Mouse (Mus musculus) spleen, postnatal 14 days (tissue): ENCODE data around the gene Dab1.

Experiments
- DNase-seq, 2 experiments: peaks; one replicate each; pipeline ENCODE4 v3.0.0; 2021 to 2022; ENCODE audit warnings: low spot score in 2 of 2

Gene Dab1

DNA sequence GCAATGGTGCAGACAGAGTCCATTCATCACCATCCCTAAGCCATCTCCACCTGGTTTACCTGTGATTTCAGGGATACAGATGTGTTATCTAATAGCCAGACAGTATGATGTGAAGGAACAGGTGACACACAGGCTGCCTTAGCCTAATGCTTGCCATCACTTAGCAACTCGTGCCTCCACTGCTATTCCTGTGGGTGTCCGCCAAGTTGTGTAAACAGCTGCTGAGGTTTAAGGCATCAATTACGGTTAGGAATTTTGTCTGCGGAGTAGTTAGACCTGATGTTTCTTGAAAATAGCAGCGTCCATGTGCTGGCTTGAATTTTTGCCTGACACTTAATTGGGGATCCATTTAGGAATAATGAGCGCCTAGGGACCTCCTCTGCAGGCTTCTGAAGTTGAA, 487.1 kb downstream of the Dab1 start:
- no peak for DNase-seq

DNA sequence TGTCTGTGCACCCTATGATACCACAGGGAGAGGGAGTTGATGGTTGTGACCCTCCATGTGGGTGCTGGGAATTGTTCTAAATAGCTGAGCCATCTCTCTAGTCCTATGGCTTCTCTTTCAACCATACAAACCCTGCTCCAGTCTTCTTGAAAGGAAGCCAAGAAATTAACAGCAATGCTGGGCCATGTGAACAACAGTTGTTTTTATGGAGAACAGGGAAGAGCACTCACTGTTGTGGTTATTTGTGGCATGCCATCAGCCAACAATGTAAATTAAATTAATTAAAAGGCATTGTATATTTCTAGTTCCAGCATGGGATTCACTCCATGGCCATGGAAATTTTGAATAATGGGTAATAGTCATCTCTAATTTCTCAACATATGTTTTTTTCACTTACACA, 492.5 kb downstream of the Dab1 start:
- DNase-seq = no peak

DNA sequence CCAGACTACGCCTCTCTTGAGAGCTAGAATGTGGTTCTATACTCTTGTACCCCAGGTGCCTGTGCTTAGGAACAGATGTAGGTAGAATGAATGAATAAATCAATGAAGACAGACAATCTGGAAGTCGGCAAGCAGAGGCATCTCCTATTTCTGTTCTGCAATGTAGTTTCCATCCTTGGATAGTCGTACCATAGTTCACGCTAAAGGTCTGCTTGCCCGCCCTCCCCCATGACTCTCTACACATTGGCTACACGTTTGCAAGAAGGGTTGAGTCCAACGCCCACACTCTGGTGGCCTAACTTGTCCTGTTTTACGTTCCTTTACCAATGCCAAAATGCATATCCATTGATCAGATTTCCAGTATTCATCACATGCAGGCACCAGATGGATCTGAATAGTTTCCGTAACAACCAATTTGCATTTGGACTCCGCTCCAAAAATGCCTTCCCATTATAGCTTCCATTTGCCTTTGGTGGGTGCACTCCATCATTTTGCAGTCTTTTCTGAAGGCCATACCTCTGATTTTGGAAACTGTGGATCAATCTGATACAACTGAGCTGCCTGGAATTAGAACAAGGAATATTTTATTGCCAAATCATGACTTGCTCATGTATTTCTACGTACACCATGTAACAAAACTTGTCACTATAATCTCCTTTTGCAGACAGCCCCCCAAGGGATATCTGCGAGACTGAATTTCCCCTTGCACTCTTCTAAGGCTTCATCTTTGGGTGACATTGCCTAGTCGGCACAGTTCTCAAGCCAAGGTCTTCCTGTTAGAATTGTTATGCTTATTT, 494.2 kb downstream of the Dab1 start:
- no peak for DNase-seq

DNA sequence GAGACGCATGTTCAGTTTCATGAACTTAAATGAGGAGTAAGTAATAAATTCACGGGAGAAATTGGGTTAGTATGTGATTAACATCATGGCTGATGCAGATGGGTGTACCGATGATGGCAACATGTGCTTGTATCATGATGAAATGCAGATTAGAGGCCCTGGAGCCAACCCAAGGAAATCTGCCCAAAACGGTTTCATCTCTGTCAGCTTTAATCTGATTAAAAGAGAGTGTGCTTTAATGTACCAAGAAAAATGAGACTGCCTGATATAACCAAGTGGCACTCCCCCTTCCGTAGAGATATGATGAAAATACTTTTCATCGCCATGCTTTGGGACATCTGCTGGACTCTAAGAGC, 494.8 kb downstream of the Dab1 start:
- no peak for DNase-seq

DNA sequence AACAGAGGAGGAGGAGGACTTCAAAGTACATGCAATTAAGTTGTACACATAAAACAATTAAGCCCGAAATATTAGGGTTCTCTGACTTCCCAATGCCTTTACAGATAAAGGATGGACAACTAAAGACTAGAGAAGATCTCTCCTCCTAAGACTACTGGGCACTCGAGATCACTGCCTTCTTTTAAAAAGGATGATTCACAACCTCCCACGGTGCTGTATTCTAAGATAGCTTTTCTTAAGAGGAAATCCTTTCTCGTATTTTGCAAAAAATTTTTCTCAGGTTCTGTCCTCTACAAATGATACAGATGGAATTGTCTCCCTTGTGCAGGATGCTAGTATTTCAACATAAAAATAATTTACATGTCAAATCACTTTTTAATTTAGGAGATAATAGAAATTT, 500.9 kb downstream of the Dab1 start:
- no peak for DNase-seq

DNA sequence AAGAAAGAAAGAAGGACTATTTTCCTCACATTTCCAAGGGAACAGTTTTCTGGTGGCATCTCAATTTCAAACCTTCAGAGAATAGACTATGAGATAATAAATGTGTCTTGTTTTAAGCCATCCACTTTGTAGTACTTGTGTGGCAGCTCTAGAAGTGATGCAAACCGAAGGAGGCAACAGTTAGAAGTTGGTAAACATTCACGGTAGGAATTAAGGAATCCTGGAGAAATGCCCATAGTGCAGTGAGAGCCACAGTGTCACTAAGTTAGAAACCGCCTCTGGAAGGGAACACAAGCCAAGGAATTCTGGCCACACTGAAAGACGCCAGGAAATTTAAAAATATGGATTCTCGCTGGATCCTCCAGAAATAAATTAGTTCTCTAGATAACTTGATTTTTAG, 502.8 kb downstream of the Dab1 start:
- no peak for DNase-seq

DNA sequence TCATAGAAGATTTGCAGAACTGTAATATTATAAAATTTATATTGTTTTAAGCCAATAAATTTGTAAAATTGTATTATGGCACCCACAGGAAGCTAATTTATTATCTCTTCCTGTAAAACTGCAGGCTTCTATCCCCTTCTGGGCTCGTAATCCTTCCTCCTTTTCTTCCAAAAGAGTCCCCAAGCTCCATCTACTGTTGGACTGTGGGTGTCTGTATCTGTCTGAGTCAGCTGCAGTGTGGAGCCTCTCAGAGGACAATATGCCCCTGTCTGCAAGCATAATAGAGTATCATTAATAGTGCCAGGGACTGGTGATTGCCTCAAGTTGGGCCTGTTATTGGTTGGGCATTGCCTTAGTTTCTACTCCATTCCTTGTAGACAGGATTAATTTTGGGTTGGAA, 503.2 kb downstream of the Dab1 start:
- no peak for DNase-seq

DNA sequence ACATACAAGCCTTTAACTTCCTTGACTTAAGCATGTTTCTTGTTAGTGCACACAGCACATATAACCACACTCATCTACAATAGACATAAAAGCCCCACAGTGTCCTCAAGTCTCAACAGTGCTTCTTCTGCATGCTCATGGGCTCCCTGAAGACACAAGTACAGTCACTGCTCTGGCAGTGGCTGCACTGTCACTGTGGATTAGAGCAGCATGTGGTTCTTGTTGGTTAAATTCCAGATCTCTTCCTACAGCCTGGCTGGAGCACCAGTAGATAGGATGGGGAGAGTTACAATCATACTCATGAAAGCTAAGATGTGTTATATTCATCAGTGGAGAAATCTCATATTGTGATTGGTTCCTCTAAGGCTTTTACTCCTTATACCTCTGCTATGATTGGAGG, 534.5 kb downstream of the Dab1 start:
- DNase-seq = no peak

DNA sequence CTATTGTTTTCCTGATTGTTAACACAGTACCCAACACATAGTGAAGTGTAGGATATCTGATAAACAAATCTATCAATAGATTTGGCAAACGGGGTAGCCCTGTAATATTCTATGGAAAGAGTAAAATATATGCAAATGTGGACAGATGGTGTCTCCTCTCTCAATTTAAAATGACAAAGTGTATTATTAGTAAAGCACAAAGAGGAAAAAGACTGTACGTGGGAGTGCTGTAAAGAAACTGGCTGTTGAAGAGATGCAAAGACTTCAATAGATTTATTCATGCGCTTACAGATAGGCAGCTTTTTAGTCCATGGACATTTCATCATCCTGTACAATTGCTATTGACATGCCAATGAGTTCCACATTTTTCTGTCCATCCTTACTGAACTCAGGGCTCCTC, 558.9 kb downstream of the Dab1 start:
- DNase-seq = no peak

DNA sequence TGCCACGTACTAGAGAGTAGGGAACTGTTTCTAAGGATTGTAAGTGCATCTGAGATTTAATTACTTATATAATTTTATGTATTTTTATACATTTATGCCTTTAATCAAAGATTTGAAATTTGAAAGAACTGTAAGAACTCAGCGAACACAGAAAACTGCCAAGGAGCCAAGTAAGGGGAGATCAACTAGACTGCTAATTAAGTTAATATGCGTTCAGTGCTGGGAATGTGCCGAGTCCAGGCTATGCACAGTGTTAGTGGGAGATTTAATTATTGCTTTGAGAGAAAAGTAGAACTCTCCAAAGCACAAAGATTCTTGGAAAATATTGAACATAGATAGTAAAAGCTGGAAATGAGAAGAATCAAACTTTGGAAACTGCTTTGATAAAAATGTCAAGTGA, 567.2 kb downstream of the Dab1 start:
- DNase-seq = no peak

DNA sequence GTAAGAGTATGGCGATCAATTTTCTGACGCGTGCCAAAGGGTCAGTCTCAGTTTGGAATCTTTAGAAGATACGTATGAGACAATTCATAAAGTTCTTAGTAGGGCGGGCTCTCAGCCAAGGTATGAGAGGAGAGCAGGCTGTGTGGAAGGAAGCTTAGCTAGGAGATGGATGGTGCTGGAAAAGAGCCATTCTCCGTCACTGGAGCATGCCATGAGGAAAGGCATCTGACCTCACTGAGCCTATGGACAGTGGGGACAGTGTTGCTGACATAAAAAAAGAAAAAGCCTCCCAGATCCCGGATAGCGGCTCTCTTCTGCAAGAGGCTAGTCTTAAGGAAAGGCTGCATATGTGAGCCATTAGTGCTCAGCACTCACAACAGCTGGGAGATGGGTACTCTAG, 579.5 kb downstream of the Dab1 start:
- no peak for DNase-seq

DNA sequence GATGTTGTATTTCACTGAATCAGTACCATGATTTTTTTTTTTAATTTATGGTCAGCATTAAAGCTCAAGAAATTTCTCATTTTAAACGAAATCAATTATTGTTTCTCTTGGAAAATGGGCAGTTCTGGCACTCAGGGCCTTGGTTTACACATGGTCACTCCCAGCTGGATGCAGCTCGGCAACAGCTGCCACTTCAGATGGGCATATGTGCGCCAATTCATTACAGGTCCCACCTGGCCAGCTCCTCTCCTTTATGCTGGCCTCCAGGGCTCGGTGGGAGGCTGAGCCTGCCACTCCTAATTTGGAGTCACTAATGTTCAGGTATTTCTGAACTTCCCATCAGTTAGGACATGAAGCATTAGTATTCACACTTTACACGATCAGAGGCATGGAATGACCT, 582.5 kb downstream of the Dab1 start:
- DNase-seq = no peak

DNA sequence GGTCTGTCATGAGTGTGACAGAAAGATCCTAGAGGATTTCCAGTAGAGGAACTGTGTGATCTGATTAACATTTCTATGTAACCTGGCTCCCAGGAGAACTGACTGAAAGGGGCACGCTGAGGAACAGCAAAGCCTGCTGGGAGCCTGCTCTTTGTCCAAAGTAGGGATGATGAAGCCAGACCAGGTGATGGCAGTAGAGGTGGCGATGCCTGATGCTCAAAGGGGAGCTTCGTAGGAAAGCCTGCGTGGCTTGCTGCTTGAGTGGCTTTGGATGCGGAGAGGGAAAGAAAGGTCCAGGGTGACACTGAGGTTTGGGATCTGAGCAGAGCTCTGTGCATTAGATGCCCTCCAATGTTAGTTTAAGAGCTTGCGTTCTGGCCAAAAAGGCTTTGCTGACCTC, 584.9 kb downstream of the Dab1 start:
- DNase-seq = no peak

DNA sequence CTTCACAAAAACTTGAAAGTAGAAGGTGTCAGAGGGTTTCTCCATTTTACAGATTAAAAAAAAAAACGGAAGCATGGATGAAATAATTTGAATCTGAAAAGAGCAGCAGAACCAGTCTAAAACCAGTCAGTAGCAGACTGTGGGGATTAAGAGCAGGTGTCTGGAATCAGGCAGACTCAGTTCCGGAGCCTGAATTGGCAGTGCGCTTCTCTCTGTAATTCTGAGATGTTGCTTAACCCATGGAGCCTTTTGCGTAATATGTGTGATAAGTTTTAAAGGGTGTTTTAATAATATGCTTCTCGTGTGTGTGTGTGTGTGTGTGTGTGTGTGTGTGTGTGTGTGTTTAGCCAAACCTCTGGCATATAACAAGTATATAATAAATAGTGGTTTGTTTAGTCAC, 587.5 kb downstream of the Dab1 start:
- DNase-seq = no peak

DNA sequence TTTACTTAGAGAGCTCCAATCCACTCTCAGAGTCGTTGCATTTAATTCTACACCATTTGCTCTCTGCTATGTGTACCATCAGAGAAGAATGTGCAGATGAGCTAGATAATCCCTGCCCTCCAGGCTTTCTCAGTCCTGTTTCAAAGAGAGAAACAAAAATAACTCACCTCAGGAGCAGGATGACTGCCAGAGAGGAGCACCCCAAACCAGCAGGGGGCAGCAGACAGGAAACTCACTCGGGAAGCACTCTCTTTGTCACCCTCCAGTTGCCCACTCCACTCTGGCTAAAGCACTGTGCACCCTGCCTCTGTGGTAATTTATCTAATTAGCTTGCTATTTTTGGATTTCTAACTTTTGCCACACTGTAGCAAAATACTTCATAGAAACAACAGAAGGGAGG, 589.9 kb downstream of the Dab1 start:
- DNase-seq = no peak

DNA sequence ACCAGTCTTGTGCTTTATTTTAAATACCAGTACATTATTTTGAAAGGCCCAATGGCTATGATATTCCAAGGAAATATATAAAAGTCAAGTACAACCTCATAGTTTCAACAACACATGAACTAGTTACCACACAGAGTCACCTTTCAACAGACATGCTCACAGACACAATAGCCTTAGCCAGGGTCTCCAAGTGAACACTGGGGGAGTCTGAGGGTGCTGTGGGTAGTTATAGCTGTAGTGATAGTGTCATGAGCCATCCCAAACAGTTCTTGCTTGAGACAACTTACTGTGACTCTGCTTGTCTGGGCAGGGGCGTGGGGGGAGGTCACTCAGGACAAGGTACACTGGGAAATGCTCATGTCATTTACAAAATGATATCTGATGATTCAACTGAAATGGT, 591.6 kb downstream of the Dab1 start:
- DNase-seq = no peak

DNA sequence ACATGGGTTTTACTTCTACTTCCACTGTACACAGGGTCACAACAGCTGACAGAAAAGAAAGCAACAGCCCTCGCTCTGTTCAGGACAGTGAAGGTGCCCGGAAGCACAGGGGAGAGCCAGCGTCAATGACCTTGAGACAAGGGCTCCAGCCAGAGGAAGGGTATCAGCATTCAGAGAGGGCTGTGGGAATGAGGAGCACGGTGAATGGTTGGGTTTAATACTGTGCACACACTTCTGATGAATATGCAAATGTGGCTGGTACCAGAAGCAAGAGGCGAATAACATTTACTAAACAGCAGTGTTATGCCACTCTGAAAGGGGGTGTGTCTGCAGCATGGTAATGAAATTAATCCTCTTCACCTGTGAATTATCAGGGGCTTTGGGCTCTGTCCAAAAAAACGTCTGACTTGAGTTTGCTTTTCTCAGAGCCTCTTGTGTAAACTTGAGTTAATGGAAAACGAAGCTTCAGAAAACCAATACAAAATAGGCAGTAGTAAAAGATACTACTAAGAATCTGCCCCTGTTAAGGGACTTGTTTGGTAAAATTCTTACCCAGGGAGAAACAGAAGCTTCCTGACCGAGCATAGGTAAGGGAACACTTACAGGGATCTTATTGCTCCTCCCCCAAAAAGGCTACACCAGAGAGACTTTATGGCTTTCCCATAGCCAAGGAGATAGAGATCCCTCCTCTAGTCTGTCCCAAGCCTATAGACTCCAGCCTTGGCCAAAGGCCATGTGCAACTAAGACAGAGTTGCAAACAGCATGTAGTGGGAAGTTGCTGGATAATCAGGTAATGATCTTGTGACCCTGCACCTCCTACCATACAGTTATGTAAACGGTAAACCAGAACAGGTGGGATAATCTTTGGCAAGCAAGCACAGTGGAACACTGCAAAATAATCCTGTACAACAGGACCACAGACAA, 592.6 kb downstream of the Dab1 start:
- no peak for DNase-seq

DNA sequence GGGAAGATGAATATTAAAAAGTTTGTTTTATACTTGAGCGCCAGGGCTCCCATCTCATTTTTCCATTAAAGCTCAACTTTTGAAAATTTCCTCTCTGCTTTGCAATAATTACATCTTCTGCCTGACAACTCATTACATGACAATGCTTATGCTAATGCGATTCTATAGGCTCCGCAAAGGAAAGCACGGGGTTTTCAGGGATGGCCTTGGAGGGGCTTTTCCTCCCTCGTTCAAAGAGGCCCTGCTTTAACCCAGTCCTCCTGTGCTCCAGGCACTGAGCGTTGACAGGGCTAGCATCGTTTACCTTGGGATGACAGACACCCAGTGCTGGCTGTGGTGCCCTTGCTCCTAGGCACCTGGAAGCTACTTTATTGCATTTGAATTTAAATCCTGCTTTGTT, 595.6 kb downstream of the Dab1 start:
- no peak for DNase-seq

DNA sequence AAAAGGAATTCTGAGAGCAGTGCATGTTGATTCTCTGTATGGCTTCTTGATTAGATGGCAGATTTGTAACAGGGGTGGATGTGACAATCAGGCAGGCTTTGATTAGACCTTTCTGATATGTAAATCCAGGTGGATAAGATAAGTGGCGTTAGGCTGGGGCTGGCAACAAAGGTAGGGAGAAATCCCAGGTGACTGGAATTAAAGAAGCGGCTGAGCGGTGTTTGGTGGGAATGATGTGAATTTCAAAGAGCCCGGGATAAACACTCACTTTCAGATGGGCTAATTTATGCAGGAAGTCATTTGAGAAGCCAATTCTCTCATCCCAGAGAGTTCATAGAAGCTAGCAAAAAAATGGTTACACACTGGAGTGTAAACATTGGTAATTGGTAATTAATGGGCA, 598.2 kb downstream of the Dab1 start:
- DNase-seq = no peak

DNA sequence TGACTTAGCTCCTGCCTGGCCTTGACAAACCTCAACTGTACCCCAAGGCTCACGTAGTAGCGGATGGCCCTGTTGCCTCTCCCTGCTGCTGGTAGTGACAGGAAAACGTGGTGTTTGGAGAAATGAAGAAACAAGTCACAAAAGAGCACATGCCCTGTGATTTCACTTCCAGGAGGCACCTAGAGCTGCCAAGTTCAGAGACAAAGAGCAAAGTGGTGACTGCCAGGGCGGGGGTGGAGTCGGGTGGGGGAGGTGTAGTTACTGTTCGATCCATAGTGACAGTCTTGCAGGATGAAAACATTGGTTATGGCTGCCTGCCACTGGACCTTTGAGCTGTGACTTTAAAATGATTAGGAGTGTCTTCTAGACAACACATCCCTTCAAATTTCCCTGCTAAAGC, 599.6 kb downstream of the Dab1 start:
- no peak for DNase-seq

DNA sequence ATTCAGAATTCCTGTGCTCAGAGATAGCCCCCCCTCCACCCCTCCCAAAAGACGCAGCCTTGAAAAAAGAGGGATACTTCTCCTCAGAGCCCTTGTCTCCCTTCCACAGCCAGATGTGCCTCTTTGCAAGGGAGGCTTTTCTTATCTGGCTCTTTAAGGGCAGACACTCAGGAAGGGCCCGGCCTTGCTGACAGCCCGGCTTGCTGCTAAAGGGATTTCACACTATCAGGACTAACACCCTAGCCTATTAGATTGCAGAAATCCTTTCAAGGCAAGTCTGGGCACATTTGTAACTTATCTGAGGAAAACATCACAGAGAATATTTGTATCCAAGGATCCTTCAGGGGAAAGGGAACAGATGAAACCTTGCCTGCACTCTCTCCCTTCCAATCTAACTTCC, 600.9 kb downstream of the Dab1 start:
- DNase-seq = no peak

DNA sequence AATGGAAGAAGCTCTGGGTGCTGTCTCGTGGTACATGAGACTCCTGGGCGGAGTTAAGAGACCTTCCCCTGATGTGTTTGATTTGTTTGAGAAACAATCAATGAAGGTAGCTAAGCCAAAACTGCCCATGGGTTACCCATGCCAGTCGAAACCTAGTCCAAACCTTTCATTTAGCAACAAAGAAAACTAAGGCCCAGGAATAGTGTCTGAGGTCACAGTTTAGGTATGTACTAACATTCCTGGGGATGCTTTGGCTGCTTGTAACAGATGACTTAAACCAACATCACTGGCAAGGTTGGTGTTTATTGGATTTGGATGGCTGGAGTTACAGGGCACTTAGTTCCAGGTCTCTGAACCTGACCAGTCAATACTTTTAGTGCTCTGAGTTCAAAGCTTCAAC, 610.1 kb downstream of the Dab1 start:
- no peak for DNase-seq

DNA sequence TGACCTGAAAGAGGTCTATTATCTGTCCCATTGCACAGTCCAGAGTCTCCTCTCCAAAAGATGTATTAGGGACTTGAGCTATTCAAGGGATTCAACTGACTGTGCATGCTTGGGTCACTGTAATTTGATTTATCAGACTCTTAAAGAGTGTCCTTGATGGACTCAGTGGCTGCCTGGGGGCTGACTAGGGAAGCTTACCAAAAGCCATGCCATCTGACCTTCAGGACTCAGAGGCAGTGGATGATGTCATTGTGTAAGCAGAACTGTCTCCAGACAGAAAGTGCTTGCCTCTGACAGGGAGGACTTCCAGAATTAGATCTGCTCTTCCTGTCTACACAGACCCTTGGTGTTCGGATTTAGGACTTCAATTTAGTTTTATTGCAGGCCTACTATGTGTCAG, 627.3 kb downstream of the Dab1 start:
- no peak for DNase-seq
